Mouse (Mus musculus): Measurements from ENCODE around the gene Eid2.
A peak's percentile ranks its signal among the peaks of the same experiment; 100 is the strongest.
"Not testable (repeated sequence)": the region's sequence is repeated elsewhere in the genome, so short reads cannot be mapped to it uniquely, and the experiment has no call there.

The Eid2 gene

GRCm38 (mm10) chr7:28267129-28268041, at the start of gene Eid2:
Eid2 (plus strand) TSS chr7:28267881.
- peak; percentile 75 for DNase-seq (ENCODE audit: low spot score)

GRCm38 (mm10) chr7:28218951-28219740, 48.5 kb upstream of the Eid2 start:
- DNase-seq (ENCODE audit: low spot score), result not testable (repeated sequence)

- DNase-seq (ENCODE audit: low spot score), result not testable (repeated sequence)
Measured at GRCm38 (mm10) chr7:28226836-28227235, 40.8 kb upstream of the Eid2 start.

GRCm38 (mm10) chr7:28227421-28227820, 40.3 kb upstream of the Eid2 start:
- not testable (repeated sequence) for DNase-seq (ENCODE audit: low spot score)

- DNase-seq (ENCODE audit: low spot score), result not testable (repeated sequence)
Measured at GRCm38 (mm10) chr7:28243943-28244342, 23.7 kb upstream of the Eid2 start.

GRCm38 (mm10) chr7:28248957-28249356, 18.7 kb upstream of the Eid2 start:
- no peak for DNase-seq (ENCODE audit: low spot score)

- DNase-seq (ENCODE audit: low spot score), result no peak
Measured at GRCm38 (mm10) chr7:28251976-28252375, 15.7 kb upstream of the Eid2 start.

GRCm38 (mm10) chr7:28254591-28254990, 13.1 kb upstream of the Eid2 start:
- no peak for DNase-seq (ENCODE audit: low spot score)

GRCm38 (mm10) chr7:28255476-28255875, 12.2 kb upstream of the Eid2 start:
- DNase-seq (ENCODE audit: low spot score), result no peak

GRCm38 (mm10) chr7:28262861-28263260, 4.8 kb upstream of the Eid2 start:
- DNase-seq (ENCODE audit: low spot score), result no peak

- peak; percentile 54 for DNase-seq (ENCODE audit: low spot score)
Measured at GRCm38 (mm10) chr7:28263786-28264185, 3.9 kb upstream of the Eid2 start.

GRCm38 (mm10) chr7:28265391-28265790, 2.3 kb upstream of the Eid2 start:
- DNase-seq (ENCODE audit: low spot score), result no peak

GRCm38 (mm10) chr7:28268042-28268531, 406 bp downstream of the Eid2 start:
- DNase-seq (ENCODE audit: low spot score), result peak; percentile 27

- no peak for DNase-seq (ENCODE audit: low spot score)
Measured at GRCm38 (mm10) chr7:28268576-28268975, 895 bp downstream of the Eid2 start.

- DNase-seq (ENCODE audit: low spot score), result no peak
Measured at GRCm38 (mm10) chr7:28269355-28269754, 1.7 kb downstream of the Eid2 start.

GRCm38 (mm10) chr7:28271761-28272160, 4.1 kb downstream of the Eid2 start:
- no peak for DNase-seq (ENCODE audit: low spot score)

- DNase-seq (ENCODE audit: low spot score), result no peak
Measured at GRCm38 (mm10) chr7:28277237-28277614, 9.5 kb downstream of the Eid2 start.

- DNase-seq (ENCODE audit: low spot score), result peak; percentile 94
Measured at GRCm38 (mm10) chr7:28277615-28278278, 10.1 kb downstream of the Eid2 start, which contains the start of gene Eid2b. Eid2b (plus strand) TSS chr7:28277739.

- no peak for DNase-seq (ENCODE audit: low spot score)
Measured at GRCm38 (mm10) chr7:28278279-28278652, 10.6 kb downstream of the Eid2 start.

- DNase-seq (ENCODE audit: low spot score), result no peak
Measured at GRCm38 (mm10) chr7:28280630-28281029, 12.9 kb downstream of the Eid2 start.

GRCm38 (mm10) chr7:28290165-28290564, 22.5 kb downstream of the Eid2 start:
- DNase-seq (ENCODE audit: low spot score), result no peak
